Mouse (Mus musculus): ENCODE results near the gene Tbc1d1.

The Tbc1d1 gene

DNA sequence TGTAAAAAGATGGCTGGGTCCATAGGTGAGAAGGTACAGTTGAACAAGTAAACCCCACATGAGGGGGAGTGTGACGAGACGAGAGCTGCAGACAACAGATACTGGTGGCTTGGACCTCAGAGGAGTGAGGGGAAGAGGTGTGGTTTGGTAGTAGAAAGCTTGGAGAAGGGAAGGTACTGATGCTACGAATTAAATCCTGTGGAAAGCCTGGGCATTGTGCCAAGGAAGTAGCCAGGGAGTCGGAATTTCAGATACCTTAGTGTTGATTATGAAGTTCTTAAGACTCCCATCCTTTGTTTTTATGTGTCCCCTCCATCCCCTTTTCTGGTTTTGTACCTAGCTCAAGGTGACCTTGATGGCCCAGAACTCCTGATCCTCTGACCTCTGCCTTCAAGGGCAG lies 124.5 kb downstream of the Tbc1d1 start:
- no peak for DNase-seq

GRCm38 (mm10) chr5:64281674-64282073 lies 125.6 kb downstream of the Tbc1d1 start:
- no peak for DNase-seq

GRCm38 (mm10) chr5:64282594-64282993 lies 126.5 kb downstream of the Tbc1d1 start:
- DNase-seq: no peak

DNA sequence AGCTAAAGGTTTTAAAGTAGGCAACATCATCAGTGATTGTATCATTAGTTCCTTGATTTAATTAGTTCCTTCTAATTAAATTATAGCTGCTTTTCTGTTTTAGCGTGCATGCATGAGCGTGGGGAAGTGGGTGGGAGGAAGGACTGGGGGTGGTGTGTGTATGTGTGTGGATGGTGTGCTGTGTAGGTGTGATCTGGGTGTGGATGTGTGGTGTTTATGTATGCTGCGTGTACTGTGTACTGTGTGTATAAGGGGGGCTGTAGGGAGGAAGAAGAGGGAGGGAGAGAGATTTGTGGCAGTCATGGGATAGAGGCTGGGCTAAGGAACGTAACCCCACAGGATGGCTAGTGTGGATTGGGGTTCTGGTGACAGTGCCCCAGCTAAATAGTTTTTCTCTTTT lies 129.2 kb downstream of the Tbc1d1 start:
- no peak for DNase-seq

DNA sequence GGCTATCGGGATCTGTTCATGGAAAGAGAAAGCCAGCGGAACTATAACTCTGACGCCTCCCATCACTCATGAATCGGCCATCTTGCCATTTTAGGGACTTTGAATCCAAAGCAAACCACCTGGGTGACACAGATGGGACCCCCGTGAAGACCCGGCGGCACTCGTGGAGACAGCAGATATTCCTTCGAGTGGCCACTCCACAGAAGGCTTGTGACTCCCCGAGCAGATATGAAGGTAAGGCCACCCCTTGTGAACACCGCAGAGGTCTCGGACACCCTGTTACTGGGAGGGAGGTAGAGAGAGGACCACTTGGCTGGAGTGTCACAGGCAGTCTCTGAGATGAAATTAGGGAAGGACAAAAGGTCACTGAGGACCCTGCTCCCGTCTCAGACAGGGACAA lies 129.7 kb downstream of the Tbc1d1 start:
- DNase-seq: no peak

DNA sequence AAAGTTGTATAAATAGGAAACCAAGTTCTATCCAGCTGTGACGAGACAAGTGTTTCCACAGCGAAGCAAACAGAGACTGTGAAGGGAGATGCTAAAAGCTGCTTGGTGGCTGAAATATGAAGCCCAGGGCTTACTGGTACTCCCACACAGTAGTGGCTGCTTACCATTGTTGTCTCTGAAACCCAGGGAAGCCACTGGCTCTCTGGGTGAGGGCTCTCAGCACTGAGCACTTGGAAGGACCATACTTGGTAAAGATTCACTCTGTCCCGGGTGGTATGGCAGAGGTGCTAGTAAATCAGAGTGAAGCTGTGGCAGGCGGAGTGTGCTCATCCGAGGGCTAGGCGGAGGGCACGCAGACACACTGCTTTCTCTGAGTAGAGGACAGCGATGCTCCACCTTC lies 131.2 kb downstream of the Tbc1d1 start:
- no peak for DNase-seq

- no peak for DNase-seq
These were observed 132.2 kb downstream of the Tbc1d1 start for GRCm38 (mm10) chr5:64288031-64288928.

DNA sequence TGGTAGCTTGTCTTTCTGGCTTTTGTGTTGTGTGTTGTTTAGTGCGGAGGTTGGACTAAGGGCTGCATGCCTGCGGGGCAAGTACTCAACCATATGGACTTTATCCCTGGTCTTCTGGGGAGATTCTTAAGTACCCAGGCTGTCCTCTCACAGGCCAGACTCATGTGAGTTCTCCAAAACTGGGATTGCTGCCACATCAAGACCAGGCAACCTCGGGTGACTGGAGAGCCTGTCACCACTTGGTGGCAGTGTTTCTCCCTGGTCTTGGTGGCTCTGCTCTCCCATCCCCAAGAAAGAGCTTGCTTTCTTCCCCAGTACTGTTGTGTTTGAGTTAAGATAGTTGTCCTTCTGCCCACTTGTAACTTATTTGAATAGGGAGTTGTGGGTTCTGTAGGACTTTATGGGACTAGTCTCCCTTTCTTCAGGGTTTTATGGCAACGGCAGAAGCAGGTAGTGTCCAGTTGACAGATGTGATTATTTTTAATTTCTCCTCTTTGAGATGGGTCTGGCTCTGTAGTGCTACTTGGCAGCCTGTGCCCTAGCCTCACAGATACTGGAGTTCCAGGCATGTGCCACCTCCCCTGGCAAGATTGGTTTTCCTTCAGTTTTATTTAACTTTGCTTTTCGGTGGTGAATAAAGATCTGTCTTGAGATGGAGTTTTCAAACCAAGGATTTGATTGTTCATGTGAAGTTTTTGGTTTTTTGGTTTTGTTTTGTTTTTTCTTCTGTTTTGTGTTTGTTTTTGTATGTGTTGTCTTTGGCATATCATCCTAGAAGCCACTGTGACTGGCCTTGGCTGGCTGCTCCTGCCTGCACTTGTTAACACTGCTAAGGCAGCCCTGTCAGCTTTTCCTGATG lies 133.3 kb downstream of the Tbc1d1 start:
- DNase-seq: peak; percentile 96

DNA sequence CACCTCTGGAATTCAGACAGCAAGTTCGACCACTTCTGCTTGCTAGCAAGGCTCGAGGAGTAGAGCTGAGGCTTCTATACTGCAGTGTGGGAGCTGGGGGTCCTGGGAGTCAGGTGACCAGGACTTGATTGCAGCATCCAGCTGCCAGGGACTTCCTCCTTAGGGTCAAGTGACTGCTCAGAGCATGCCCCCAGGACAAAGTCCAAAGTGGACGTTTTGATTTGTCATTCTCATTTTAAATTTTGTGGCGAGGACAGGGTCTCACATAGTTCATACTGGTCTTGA lies 133.9 kb downstream of the Tbc1d1 start:
- peak; percentile 54 for DNase-seq

DNA sequence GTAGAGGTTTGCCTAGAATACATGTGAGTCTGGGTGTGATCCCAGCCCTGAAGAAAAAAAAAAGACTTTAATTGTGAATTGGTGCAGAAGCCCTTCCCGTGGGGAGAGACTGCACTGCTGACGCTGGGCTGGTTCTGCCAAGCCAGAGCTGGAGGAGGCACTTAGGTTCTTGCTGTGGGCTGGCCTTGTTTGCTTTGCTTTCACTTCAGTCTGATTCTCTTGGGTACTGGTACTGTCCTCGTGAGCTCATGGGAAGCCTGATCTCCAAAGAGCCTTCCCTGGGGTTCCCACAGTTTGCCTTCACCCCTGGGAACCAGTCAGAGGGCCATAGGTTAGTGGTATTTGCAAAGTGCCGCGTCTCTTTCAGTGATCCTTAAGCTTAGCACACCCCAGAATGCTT lies 135.6 kb downstream of the Tbc1d1 start:
- DNase-seq: no peak

DNA sequence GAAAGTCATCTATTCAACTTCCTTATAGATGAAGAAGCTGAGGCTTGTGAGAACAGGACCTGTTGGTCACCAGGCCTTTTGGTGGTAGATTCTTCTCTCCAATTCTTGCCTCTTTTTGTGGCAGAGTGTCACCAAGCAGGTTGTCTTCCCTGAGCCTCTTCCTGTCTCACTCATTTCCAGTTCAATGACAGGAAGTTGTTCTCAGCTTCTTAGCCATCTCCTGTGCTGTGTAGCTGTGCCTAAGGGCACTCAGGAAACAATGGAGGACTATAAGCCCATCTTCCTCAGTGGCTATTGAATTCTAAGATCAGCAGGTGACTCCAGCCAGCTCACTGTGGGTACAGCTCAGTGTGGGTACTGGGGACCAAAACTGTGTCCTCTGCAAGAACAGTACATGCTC lies 139.5 kb downstream of the Tbc1d1 start:
- no peak for DNase-seq

GRCm38 (mm10) chr5:64296328-64296727 lies 140.2 kb downstream of the Tbc1d1 start:
- no peak for DNase-seq

GRCm38 (mm10) chr5:64297100-64297499 lies 141.0 kb downstream of the Tbc1d1 start:
- no peak for DNase-seq

- DNase-seq: peak; percentile 74
These were observed 142.4 kb downstream of the Tbc1d1 start for GRCm38 (mm10) chr5:64298331-64299036.

GRCm38 (mm10) chr5:64299508-64300324 lies 143.6 kb downstream of the Tbc1d1 start:
- no peak for DNase-seq

DNA sequence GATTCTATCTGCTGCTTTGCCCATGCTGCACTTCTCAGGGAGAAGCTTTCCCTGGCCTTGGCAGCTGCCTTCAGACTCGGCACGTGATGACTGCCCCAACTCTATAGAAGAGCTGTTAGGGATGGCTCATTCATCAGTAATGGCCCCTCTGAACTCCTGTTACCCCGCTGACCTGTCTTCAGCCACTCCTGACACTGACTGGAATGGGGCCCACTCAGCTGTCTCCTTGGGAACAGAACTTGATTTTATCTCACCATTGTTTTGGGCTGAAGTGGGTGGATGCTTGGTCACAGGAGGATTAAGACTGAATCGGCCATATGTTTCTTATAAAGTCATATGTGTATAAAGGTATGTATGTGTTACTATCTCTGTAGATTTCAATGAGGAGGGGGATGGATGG lies 145.1 kb downstream of the Tbc1d1 start:
- no peak for DNase-seq

DNA sequence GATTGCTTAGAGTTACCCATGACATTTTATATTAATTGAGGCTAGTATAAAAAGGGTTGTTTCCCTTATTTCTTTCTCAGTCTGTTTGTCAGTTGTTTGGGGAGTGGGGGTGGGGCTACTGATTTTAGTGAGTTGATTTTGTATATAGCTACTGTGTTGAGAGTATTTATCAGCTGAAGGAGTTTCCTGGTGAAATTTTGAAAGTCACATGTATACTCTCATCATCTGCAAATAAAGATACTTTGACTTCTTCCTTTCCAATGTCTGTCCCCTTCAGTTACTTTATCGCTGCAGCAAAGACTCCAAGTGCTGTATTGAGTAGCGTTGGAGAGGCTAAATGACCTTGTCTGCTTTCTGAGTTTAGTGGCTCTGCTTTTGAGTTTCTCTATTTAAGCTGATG lies 151.2 kb downstream of the Tbc1d1 start:
- DNase-seq: no peak

GRCm38 (mm10) chr5:64312295-64312694 lies 156.2 kb downstream of the Tbc1d1 start:
- no peak for DNase-seq

DNA sequence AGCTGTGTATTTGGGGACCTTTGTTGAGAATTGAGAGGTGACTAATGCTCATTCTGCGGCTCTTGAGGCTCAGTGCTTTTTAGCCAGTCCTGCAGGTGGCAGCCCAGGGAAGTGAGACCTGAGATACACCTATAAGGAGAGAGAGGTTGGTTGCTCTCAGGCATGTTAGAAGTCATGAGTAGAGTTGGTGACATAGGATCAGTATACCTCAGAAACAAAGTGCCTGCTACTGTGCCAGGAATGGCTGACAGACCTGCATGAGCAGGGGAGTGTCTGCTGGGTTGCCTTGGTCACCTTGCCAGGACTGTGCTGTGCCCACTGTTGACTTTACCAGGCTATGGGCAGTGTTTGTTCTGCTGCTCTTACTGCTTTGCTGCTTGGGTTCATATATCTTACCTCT lies 157.4 kb downstream of the Tbc1d1 start:
- no peak for DNase-seq

DNA sequence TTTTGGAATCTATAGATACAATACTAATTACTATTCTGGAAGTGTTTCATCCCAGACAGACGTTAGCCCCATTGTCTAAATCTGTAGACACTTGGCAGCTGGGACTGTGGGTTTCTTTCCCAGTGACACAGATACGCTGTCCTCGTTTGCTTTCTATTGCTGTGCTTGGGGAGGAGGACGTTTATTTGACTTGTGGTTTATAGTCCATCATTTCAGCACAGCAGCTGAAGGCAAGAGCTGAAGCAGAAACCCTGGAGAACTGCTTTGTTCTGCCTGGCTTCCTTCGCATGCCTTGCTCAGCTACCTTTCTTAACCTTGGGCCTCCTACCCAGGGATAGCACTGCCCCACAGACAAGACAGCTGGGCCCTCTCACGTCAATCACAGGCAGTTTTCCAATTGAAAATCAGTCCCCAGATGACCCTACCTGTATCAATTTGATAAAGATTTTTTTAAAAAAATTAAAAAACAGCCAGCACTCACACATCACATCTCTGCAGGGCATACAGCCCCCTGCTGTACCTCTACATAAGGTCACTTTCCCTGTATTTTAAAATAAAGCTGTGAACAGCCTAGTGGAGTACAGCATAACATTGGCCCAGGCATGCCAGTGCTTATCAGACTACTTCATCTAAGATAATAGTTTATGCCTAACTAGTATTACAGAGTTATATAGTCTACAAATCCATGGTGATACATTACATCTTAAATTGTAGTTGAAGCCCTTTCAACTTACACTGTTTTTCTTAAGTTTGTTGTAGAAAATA lies 158.4 kb downstream of the Tbc1d1 start:
- DNase-seq: peak; percentile 47

DNA sequence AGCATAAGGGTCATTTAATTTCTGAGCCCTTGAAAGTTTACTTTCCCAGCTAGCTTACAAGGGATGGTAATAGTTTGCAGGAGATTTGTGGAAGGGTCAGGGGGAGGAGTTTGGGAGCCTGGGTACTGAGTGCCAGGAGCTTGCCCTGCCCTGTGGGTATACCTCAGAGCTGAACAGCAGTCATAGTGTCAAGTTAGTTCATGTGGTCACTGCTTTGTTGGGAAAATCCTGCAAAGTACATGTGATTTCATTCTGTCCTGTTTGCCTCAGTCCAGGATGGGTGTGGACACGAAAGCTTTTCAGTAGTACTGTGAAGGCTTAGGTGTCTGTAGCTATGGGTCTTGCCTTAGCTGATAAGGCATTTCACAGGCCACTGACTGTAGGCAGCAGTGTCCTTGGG lies 159.0 kb downstream of the Tbc1d1 start:
- no peak for DNase-seq

- peak; percentile 61 for DNase-seq
These were observed 167.2 kb downstream of the Tbc1d1 start for GRCm38 (mm10) chr5:64323286-64323685.
